Mouse (Mus musculus): ENCODE results near the gene Bud31. TPM values are rescaled to one million over a fixed set of nuclear protein-coding genes. Genes with fewer than 3 reads are reported as not detected.
A peak's percentile ranks its signal among the peaks of the same experiment; 100 is the strongest.

Bud31 gene
- polyA plus RNA-seq, 1 experiment from 2014 or later, result 155 TPM

GRCm38 (mm10) chr5:145161361-145161760 is 21.2 kb downstream of the Bud31 start:
- TF ChIP-seq CTCF (IDR thresholded peaks at IDR 0.05; ENCODE audit: low read depth), result no peak

GRCm38 (mm10) chr5:145164710-145165109 is 24.5 kb downstream of the Bud31 start:
- no peak for TF ChIP-seq CTCF (IDR thresholded peaks at IDR 0.05; ENCODE audit: low read depth)
- H3K9me3 ChIP-seq (ENCODE audit: control insufficient read depth), result no peaks in the 10 kb centered on the region
- no peaks in the 10 kb centered on the region for H3K4me1 ChIP-seq (replicated peaks; ENCODE audit: control insufficient read depth, insufficient read depth, low read length)
- no peak overlapping the region for H3K9ac ChIP-seq (ENCODE audit: low read depth, low read length)
- no peak overlapping the region for H3K4me2 ChIP-seq (replicated peaks; ENCODE audit: low read depth)
- no peaks in the 10 kb centered on the region for H3K27me3 ChIP-seq (replicated peaks; ENCODE audit: control insufficient read depth, insufficient read depth, low read length)
- H3K36me3 ChIP-seq (ENCODE audit: control insufficient read depth, insufficient read depth), result peaks cover 30% of the 10 kb centered on the region
- no peak overlapping the region for H3K4me3 ChIP-seq (ENCODE audit: low read depth, low read length)
- H3K27ac ChIP-seq (ENCODE audit: low read depth, low read length), result 0 out of 2 replicates have a peak overlapping the region, but pooled peaks have one; percentile 35
- ATAC-seq, result no peak
- WGBS, result 36% methylated on average over 3 of the region's 3 CpGs

More at GRCm38 (mm10) chr5:145161361-145161760, 21.2 kb downstream of the Bud31 start:
- no peaks in the 10 kb centered on the region for H3K4me1 ChIP-seq (replicated peaks; ENCODE audit: control insufficient read depth, insufficient read depth, low read length)
- peaks cover 57% of the 10 kb centered on the region for H3K36me3 ChIP-seq (ENCODE audit: control insufficient read depth, insufficient read depth)
- 94% methylated on average over 14 of the region's 14 CpGs for WGBS
- ATAC-seq, result no peak
- no peak overlapping the region for H3K9ac ChIP-seq (ENCODE audit: low read depth, low read length)
- no peaks in the 10 kb centered on the region for H3K9me3 ChIP-seq (ENCODE audit: control insufficient read depth)
- no peaks in the 10 kb centered on the region for H3K27me3 ChIP-seq (replicated peaks; ENCODE audit: control insufficient read depth, insufficient read depth, low read length)
- H3K4me2 ChIP-seq (replicated peaks; ENCODE audit: low read depth), result no peak overlapping the region
- H3K27ac ChIP-seq (ENCODE audit: low read depth, low read length), result no peak overlapping the region
- H3K4me3 ChIP-seq (ENCODE audit: low read depth, low read length), result no peak overlapping the region

- H3K9me3 ChIP-seq (ENCODE audit: control insufficient read depth), result no peaks in the 10 kb centered on the region
- peak overlapping the region; percentile 35; the same call in 1 of the 2 replicates for H3K27ac ChIP-seq (ENCODE audit: low read depth, low read length)
- H3K27me3 ChIP-seq (replicated peaks; ENCODE audit: control insufficient read depth, insufficient read depth, low read length), result no peaks in the 10 kb centered on the region
- ATAC-seq, result no peak
- H3K36me3 ChIP-seq (ENCODE audit: control insufficient read depth, insufficient read depth), result peaks cover 26% of the 10 kb centered on the region
- H3K4me3 ChIP-seq (ENCODE audit: low read depth, low read length), result no peak overlapping the region
- no peaks in the 10 kb centered on the region for H3K4me1 ChIP-seq (replicated peaks; ENCODE audit: control insufficient read depth, insufficient read depth, low read length)
- TF ChIP-seq CTCF (IDR thresholded peaks at IDR 0.05; ENCODE audit: low read depth), result no peak
- no peak overlapping the region for H3K4me2 ChIP-seq (replicated peaks; ENCODE audit: low read depth)
- H3K9ac ChIP-seq (ENCODE audit: low read depth, low read length), result no peak overlapping the region
- 83% methylated on average over 15 of the region's 15 CpGs for WGBS
Observed at GRCm38 (mm10) chr5:145165184-145165583, 25.0 kb downstream of the Bud31 start.

- Histone ChIP-seq H3K4me2 (replicated peaks; ENCODE audit: low read depth) (peak within 1 kb of the TSS; percentile 82), H3K4me1 (replicated peaks; ENCODE audit: control insufficient read depth, insufficient read depth, low read length) (no peaks in the 10 kb centered on the region), H3K4me3 (ENCODE audit: low read depth, low read length) (peak within 1 kb of the TSS; percentile 86), H3K36me3 (ENCODE audit: control insufficient read depth, insufficient read depth) (peaks cover 24% of the 10 kb centered on the region), H3K27ac (ENCODE audit: low read depth, low read length) (peak within 1 kb of the TSS; percentile 68), H3K9me3 (ENCODE audit: control insufficient read depth) (no peaks in the 10 kb centered on the region), H3K9ac (ENCODE audit: low read depth, low read length) (peak within 1 kb of the TSS; percentile 95), H3K27me3 (replicated peaks; ENCODE audit: control insufficient read depth, insufficient read depth, low read length) (no peaks in the 10 kb centered on the region)
- 0 out of 2 replicates have a peak, but pooled peaks have one; percentile 4 for TF ChIP-seq CTCF (IDR thresholded peaks at IDR 0.05; ENCODE audit: low read depth)
- WGBS, result under 1% methylated on average over 51 of the region's 51 CpGs
- ATAC-seq, result peak; percentile 96
Observed at GRCm38 (mm10) chr5:145166536-145167305, 26.6 kb downstream of the Bud31 start, which contains the start of the genes Ptcd1 and Cpsf4. Gene Ptcd1 (minus strand): TSS chr5:145167108. Gene Cpsf4 (plus strand): TSS chr5:145167213.

- no peaks in the 10 kb centered on the region for H3K27me3 ChIP-seq (replicated peaks; ENCODE audit: control insufficient read depth, insufficient read depth, low read length)
- no peaks in the 10 kb centered on the region for H3K4me1 ChIP-seq (replicated peaks; ENCODE audit: control insufficient read depth, insufficient read depth, low read length)
- under 1% methylated on average over 27 of the region's 28 CpGs for WGBS
- H3K9ac ChIP-seq (ENCODE audit: low read depth, low read length), result peak overlapping the region; percentile 95
- peak overlapping the region; percentile 86 for H3K4me3 ChIP-seq (ENCODE audit: low read depth, low read length)
- H3K36me3 ChIP-seq (ENCODE audit: control insufficient read depth, insufficient read depth), result peaks cover 30% of the 10 kb centered on the region
- H3K9me3 ChIP-seq (ENCODE audit: control insufficient read depth), result no peaks in the 10 kb centered on the region
- no peak for TF ChIP-seq CTCF (IDR thresholded peaks at IDR 0.05; ENCODE audit: low read depth)
- peak overlapping the region; percentile 68 for H3K27ac ChIP-seq (ENCODE audit: low read depth, low read length)
- peak overlapping the region; percentile 82 for H3K4me2 ChIP-seq (replicated peaks; ENCODE audit: low read depth)
- peak; percentile 28; the same call in 1 of the 2 replicates for ATAC-seq
Observed at GRCm38 (mm10) chr5:145167306-145167661, 27.1 kb downstream of the Bud31 start.

- Histone ChIP-seq H3K4me3 (ENCODE audit: low read depth, low read length) (no peak overlapping the region), H3K27me3 (replicated peaks; ENCODE audit: control insufficient read depth, insufficient read depth, low read length) (no peaks in the 10 kb centered on the region), H3K4me2 (replicated peaks; ENCODE audit: low read depth) (no peak overlapping the region), H3K27ac (ENCODE audit: low read depth, low read length) (no peak overlapping the region), H3K9me3 (ENCODE audit: control insufficient read depth) (no peaks in the 10 kb centered on the region), H3K9ac (ENCODE audit: low read depth, low read length) (no peak overlapping the region), H3K4me1 (replicated peaks; ENCODE audit: control insufficient read depth, insufficient read depth, low read length) (no peaks in the 10 kb centered on the region), H3K36me3 (ENCODE audit: control insufficient read depth, insufficient read depth) (peaks cover 94% of the 10 kb centered on the region)
- 79% methylated on average over 18 of the region's 18 CpGs for WGBS
- ATAC-seq, result no peak
- TF ChIP-seq CTCF (IDR thresholded peaks at IDR 0.05; ENCODE audit: low read depth), result no peak
Observed at GRCm38 (mm10) chr5:145178461-145178980, 38.4 kb downstream of the Bud31 start.
